Mouse (Mus musculus) stomach, embryonic 16.5 days (tissue): Measurements from ENCODE around the gene Ints1. TPM values are rescaled to one million over a fixed set of nuclear protein-coding genes. Genes with fewer than 3 reads are reported as not detected.
A peak's percentile ranks its signal among the peaks of the same experiment; 100 is the strongest.

Experiments used
- ATAC-seq: fragments of 200-750 bp; cut with Nextera tagmentation; 2 replicates; pipeline ENCODE4 v1.8.0; 2017; ENCODE audit warnings: moderate number of reproducible peaks, moderate TSS enrichment; ENCODE audit not compliant: insufficient read depth, low FRiP score
- H3K27ac ChIP-seq: fragments of 300-500 bp; sonication (generic); 2 replicates; pipeline ENCODE4 v1.5.1; 2014; ENCODE audit warnings: low read length
- H3K27me3 ChIP-seq: fragments of 300-500 bp; sonication (generic); 2 replicates; pipeline ENCODE4 v1.6.1; 2014; ENCODE audit warnings: low read length, control low read depth, mixed read lengths; ENCODE audit not compliant: control insufficient read depth, insufficient read depth
- H3K36me3 ChIP-seq: fragments of 300-500 bp; sonication (generic); 2 replicates; pipeline ENCODE4 v1.6.1; 2014; ENCODE audit warnings: low read length; ENCODE audit not compliant: control insufficient read depth, insufficient read depth
- H3K4me1 ChIP-seq: fragments of 300-500 bp; sonication (generic); 2 replicates; pipeline ENCODE4 v1.6.1; 2014; ENCODE audit warnings: low read length, control low read depth, mixed read lengths; ENCODE audit not compliant: control insufficient read depth, insufficient read depth
- H3K4me2 ChIP-seq: fragments of 300-500 bp; sonication (generic); 2 replicates; pipeline ENCODE4 v1.6.1; 2014; ENCODE audit warnings: low read depth, low read length, mixed read lengths
- H3K4me3 ChIP-seq: fragments of 300-500 bp; sonication (generic); replicated peaks from 2 replicates; pipeline ENCODE4 v1.5.1; 2014; ENCODE audit warnings: mild to moderate bottlenecking, low read length
- H3K9ac ChIP-seq: fragments of 300-500 bp; sonication (generic); 2 replicates; pipeline ENCODE4 v1.6.1; 2014; ENCODE audit warnings: low read length
- H3K9me3 ChIP-seq: fragments of 300-500 bp; sonication (generic); replicated peaks from 2 replicates; pipeline ENCODE4 v1.6.1; 2016; ENCODE audit warnings: low read length, control low read depth; ENCODE audit not compliant: control insufficient read depth
- WGBS: fragments of 180-500 bp; shearing (Covaris S2); extraction: QIAGEN DNeasy Blood & Tissue Kit; methylation state at CpG from one replicate; pipeline ENCODE4 v1.1.7; 2014; 5-methylcytosine and 5-hydroxymethylcytosine counted together
- polyA plus RNA-seq: library from polyadenylated mRNA; unstranded; fragments of >200 nt; fragmentation: Nextera tagmentation; extraction: Ambion mirVana; gene quantifications from 2 replicates; pipeline ENCODE4 v1.2.1, GENCODE M21; 2015

Gene Ints1
- polyA plus RNA-seq, 1 experiment from 2014 or later = 20.2 TPM

DNA sequence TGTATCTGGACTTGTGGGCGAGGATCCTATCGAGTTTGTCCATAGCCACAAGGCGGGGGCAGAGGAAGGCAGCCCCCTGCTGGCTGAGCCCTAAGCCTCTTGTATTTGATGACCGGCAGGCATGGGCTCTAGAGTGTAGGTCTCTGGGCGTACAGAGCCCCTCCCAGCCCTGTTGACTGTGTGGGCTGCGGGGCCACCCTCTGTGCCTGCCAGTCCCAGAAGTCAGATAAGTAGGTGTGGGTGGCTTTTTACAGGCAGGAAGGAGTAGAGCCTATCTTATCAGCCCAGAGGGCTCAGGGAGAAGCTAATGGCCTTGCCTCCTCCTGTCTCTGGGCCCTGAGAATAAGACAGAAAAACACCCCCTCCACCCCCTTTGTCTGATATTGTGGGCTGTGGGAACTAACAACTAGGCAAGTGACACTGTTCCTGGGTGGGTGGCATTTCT, 28.7 kb upstream of the Ints1 start:
- Histone ChIP-seq H3K27ac (peak overlapping the region; percentile 71), H3K4me1 (peaks cover 19% of the 10 kb centered on the region), H3K27me3 (no peaks in the 10 kb centered on the region), H3K9ac (no peak overlapping the region), H3K4me3 (no peak overlapping the region), H3K4me2 (no peak overlapping the region), H3K36me3 (no peaks in the 10 kb centered on the region), H3K9me3 (no peaks in the 10 kb centered on the region)
- peak; percentile 83 for ATAC-seq
- WGBS = 13% methylated on average over 6 of the region's 6 CpGs

DNA sequence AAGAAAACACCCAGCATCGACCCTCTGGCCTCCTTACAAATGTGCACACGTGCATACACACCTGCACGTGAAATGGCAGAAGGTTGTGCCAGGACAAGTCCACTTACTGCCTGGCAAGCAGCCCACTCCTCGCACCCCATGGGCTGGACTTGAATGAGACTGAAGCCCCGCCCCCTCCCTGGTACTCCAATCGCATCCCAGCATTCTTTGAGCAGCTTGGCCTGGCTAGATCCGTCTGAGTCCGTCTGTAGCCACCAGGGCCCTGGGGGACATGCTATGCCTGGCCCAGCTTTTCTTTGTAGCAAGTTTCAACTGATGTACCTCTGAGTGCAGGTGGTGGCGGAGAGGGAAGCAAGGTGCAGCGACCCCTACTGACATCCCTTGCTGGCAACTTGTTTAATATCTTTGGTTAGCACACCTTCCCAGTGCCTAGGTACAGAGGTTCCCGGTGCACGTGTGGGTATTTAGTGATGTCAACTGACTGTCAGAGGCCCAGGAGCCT, 28.2 kb upstream of the Ints1 start:
- no peaks in the 10 kb centered on the region for H3K36me3 ChIP-seq
- H3K4me1 ChIP-seq = peaks cover 19% of the 10 kb centered on the region
- H3K9ac ChIP-seq = no peak overlapping the region
- WGBS = 6% methylated on average over 12 of the region's 12 CpGs
- H3K4me2 ChIP-seq = no peak overlapping the region
- H3K27ac ChIP-seq = peak overlapping the region; percentile 71
- no peak overlapping the region for H3K4me3 ChIP-seq
- ATAC-seq = peak; percentile 51; the same call in 1 of the 2 replicates
- no peaks in the 10 kb centered on the region for H3K9me3 ChIP-seq
- no peaks in the 10 kb centered on the region for H3K27me3 ChIP-seq

DNA sequence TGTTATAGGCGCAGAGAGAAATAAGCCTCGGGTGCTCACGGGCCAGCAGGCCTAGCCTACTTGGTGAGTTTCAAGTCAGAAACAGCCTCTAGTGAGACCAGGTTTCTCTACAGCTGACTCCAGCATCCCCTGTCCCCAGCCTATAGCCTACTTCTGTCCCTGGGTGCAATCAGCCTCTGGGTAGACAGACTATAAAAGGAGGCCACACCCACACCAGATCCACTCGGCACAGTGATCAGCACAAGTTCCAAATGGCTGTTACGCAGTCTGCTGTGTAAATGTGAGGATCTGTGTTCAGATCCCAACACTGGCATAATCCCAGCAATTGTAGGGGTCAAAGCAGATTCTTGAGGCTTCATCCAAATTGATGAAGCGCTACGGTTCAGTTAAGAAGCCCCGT, 27.7 kb upstream of the Ints1 start:
- Histone ChIP-seq H3K4me3 (no peak overlapping the region), H3K4me2 (no peak overlapping the region), H3K9ac (no peak overlapping the region), H3K9me3 (no peaks in the 10 kb centered on the region), H3K27ac (peak overlapping the region; percentile 71; the same call in 1 of the 2 replicates), H3K4me1 (peaks cover 23% of the 10 kb centered on the region), H3K27me3 (no peaks in the 10 kb centered on the region), H3K36me3 (no peaks in the 10 kb centered on the region)
- 78% methylated on average over 8 of the region's 8 CpGs for WGBS
- no peak for ATAC-seq

DNA sequence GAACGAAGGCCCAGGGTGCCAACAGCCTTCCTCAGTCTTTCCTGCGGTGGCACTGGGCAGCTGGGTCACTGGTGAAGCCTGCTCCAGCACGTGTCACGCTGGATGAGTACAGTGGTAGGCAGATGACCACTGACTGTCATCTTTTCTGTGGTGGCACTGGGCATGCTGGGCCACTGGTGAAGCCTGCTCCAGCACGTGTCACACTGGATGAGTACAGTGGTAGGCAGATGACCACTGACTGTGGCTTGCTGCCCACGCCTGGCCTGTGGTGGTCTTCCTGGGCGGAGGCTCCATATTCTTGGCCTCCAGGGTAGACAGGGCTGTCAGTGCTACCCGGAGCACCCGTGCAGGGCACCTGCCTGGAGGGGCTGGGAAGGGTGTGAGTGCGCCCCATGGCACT, 26.4 kb upstream of the Ints1 start:
- H3K4me1 ChIP-seq = peaks cover 35% of the 10 kb centered on the region
- no peak overlapping the region for H3K27ac ChIP-seq
- no peaks in the 10 kb centered on the region for H3K9me3 ChIP-seq
- H3K4me3 ChIP-seq = no peak overlapping the region
- no peaks in the 10 kb centered on the region for H3K27me3 ChIP-seq
- no peak overlapping the region for H3K4me2 ChIP-seq
- 92% methylated on average over 10 of the region's 10 CpGs for WGBS
- H3K9ac ChIP-seq = no peak overlapping the region
- H3K36me3 ChIP-seq = no peaks in the 10 kb centered on the region
- ATAC-seq = no peak

DNA sequence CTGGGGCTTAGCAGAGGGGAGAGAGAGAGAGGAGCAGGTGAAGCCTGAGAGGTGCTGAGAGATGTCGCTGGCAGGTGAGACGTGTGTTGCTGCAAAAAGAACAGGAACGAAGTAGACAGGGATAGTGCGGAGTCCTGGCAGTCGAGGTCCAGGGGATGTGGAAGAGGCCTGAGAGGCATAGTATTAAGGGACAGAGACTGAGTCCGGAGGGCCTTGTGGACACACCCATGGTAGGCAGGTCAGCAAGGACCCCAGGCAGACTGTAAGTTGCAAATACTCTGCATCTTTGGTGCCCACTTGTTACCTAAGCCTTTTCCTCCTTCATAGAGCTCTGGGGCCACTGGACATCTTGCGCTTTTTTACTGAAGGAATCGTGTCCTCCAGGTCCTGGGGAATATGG, 25.8 kb upstream of the Ints1 start:
- Histone ChIP-seq H3K36me3 (no peaks in the 10 kb centered on the region), H3K4me1 (peaks cover 42% of the 10 kb centered on the region), H3K9ac (no peak overlapping the region), H3K4me3 (no peak overlapping the region), H3K4me2 (no peak overlapping the region), H3K9me3 (no peaks in the 10 kb centered on the region), H3K27ac (no peak overlapping the region), H3K27me3 (no peaks in the 10 kb centered on the region)
- ATAC-seq = no peak
- WGBS = 92% methylated on average over 8 of the region's 8 CpGs

DNA sequence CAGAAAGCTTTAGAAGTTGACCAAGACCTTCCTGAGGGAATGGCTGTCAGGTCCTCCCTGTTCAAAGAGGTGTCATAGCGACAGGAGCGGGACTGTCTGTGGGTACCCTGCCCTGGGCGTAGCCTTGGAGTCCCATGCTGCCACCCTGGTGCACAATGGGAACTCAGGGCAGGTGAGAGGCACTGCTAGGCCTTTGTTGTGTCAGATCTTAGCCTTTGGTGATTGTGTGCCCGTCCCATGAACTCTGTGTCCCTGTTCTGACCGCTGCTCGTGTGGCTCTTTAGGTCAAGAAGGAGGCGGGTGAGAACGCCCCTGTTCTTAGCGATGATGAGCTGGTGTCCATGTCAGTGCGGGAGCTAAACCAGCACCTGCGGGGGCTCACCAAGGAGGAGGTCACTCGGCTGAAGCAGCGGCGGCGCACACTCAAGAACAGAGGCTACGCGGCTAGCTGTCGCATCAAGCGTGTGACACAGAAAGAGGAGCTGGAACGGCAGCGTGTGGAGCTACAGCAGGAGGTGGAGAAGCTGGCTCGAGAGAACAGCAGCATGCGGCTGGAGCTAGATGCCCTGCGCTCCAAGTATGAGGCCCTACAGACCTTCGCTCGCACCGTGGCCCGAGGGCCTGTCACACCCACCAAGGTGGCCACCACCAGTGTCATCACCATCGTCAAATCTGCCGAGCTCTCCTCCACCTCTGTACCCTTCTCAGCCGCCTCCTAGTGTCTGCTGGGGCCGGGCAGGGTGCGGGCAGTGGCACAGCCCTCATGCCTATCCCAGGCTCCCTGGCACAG, 24.5 kb upstream of the Ints1 start:
- H3K27me3 ChIP-seq = no peaks in the 10 kb centered on the region
- no peak overlapping the region for H3K4me2 ChIP-seq
- no peak for ATAC-seq
- peaks cover 51% of the 10 kb centered on the region for H3K4me1 ChIP-seq
- no peaks in the 10 kb centered on the region for H3K9me3 ChIP-seq
- H3K9ac ChIP-seq = no peak overlapping the region
- H3K36me3 ChIP-seq = no peaks in the 10 kb centered on the region
- WGBS = 92% methylated on average over 33 of the region's 33 CpGs
- H3K27ac ChIP-seq = no peak overlapping the region
- H3K4me3 ChIP-seq = no peak overlapping the region

DNA sequence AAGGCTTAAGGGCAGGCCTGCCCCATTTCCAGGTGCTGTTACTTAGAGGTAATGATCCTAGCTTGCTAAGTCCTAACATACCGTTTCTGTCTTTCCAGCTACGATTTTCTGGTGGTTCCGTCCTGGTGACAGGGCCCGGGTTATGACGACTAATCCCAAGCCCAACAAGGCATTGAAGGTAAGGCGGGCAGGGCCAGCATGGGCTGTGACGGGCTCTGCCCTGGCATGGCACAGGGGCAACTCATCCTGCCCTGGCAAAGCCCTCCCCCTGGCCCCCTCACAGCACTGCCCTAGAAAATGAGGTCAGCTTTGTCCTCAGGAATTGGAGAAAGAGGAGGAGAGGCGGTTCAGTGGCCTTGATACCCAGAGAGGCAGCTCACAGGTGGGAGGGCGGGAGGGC, 23.6 kb upstream of the Ints1 start:
- H3K27me3 ChIP-seq = no peaks in the 10 kb centered on the region
- H3K9ac ChIP-seq = no peak overlapping the region
- ATAC-seq = no peak
- no peaks in the 10 kb centered on the region for H3K36me3 ChIP-seq
- no peak overlapping the region for H3K4me2 ChIP-seq
- no peaks in the 10 kb centered on the region for H3K9me3 ChIP-seq
- no peak overlapping the region for H3K4me3 ChIP-seq
- peaks cover 50% of the 10 kb centered on the region for H3K4me1 ChIP-seq
- WGBS = 87% methylated on average over 9 of the region's 9 CpGs
- no peak overlapping the region for H3K27ac ChIP-seq

DNA sequence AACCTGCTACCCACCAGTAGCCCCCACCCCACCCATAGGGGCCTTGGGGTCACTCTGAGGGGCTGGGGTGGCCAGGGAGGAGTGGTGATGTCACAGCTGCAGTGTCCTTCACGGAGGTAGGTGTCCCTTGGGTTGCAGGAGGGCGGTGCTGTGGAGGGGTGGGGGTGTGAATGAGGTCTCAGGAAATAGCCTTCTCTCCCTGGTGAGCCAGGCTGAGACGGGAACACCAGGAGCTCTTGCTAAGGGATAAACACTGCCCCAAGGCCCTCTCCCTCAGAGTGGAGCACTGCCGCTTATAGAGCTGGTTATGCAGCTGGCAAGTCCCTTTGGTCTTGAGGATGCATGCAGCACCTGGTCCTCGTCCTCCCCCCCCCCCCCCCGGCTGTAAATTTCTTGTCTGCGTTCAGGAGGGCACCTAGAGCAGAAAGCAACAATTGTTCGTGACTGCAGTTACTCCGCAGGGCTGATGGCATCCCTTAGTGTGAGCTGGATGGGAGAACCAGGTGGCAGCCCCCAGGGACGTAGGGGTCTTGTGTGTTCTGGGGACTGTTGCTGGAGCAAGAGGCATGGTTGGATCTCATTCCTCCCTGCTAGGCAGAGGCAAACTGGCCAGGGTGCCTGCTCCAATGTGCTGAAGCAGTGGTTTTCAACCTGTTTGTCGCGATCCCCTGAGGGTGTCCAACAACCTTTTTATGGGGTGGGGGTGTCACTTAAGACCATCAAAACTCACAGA, 22.9 kb upstream of the Ints1 start:
- no peaks in the 10 kb centered on the region for H3K27me3 ChIP-seq
- H3K9ac ChIP-seq = peak overlapping the region; percentile 49
- H3K36me3 ChIP-seq = no peaks in the 10 kb centered on the region
- no peak overlapping the region for H3K4me2 ChIP-seq
- H3K27ac ChIP-seq = no peak overlapping the region
- ATAC-seq = no peak
- no peak overlapping the region for H3K4me3 ChIP-seq
- WGBS = 44% methylated on average over 12 of the region's 12 CpGs
- no peaks in the 10 kb centered on the region for H3K9me3 ChIP-seq
- H3K4me1 ChIP-seq = peaks cover 50% of the 10 kb centered on the region
